Comparison of ENCODE assay signal across 13 mouse cellular contexts in genomic region chr1:123414163-123414562, GRCm38 (mm10).
A peak's percentile ranks its signal among the peaks of the same experiment; 100 is the strongest.
DNase-seq lines count a peak whose midpoint lies in the region; ATAC-seq and TF ChIP-seq lines count a peak whose summit lies in the region.
"Had no signal": no experiment of that assay in that cellular context is flagged by ENCODE, and none has a peak within 500 bp of the region (broad histone marks: within the 10 kb centered on the region; RNA-seq: fewer than 3 reads in every experiment).

No protein-coding gene starts in this region.

- no peaks in the 10 kb centered on the region for H3K36me3 ChIP-seq in forebrain, embryonic 14.5 days (ENCODE audit: control insufficient read depth, insufficient read depth, low read length)
- no peaks in the 10 kb centered on the region for H3K36me3 ChIP-seq in forebrain, embryonic 13.5 days (ENCODE audit: poor library complexity, severe bottlenecking)
- H3K36me3 ChIP-seq: intestine, embryonic 15.5 days had no signal

- no peak overlapping the region for H3K4me3 ChIP-seq in forebrain, embryonic 14.5 days (ENCODE audit: low read depth, low read length)
- H3K4me3 ChIP-seq in forebrain, embryonic 13.5 days, result no peak overlapping the region
- no peak overlapping the region for H3K4me3 ChIP-seq in layer of hippocampus, adult 2 months
- H3K4me3 ChIP-seq: intestine, embryonic 15.5 days had no signal

- no peak overlapping the region for H3K27ac ChIP-seq in forebrain, embryonic 14.5 days (ENCODE audit: low read depth, low read length)
- no peak overlapping the region for H3K27ac ChIP-seq in forebrain, embryonic 13.5 days
- H3K27ac ChIP-seq in layer of hippocampus, adult 2 months, result no peak overlapping the region
- H3K27ac ChIP-seq: intestine, embryonic 15.5 days had no signal

- 54% methylated on average over 1 of the region's 1 CpGs for WGBS in forebrain, embryonic 14.5 days
- 58% methylated on average over 1 of the region's 1 CpGs for WGBS in forebrain, embryonic 13.5 days

- no peak for ATAC-seq in forebrain, embryonic 14.5 days
- ATAC-seq in forebrain, embryonic 13.5 days, result no peak
- ATAC-seq: intestine, embryonic 15.5 days had no signal

- no peaks in the 10 kb centered on the region for H3K27me3 ChIP-seq in forebrain, embryonic 14.5 days (replicated peaks; ENCODE audit: control insufficient read depth, insufficient read depth, low read length)
- H3K27me3 ChIP-seq in forebrain, embryonic 13.5 days, result no peaks in the 10 kb centered on the region
- H3K27me3 ChIP-seq: intestine, embryonic 15.5 days had no signal

- peak; percentile 4 for DNase-seq in forebrain, embryonic 14.5 days (ENCODE audit: low spot score)
- no peak for DNase-seq in layer of hippocampus, adult 2 months (ENCODE audit: low spot score in 2 of 2)
- DNase-seq in layer of hippocampus, postnatal 14 days (ENCODE audit: low spot score in 2 of 2), result no peak
- DNase-seq in thymus, postnatal 4 days, result peak; percentile 6
- DNase-seq in thymus, postnatal 14 days, result no peak
- DNase-seq in heart, postnatal 14 days, result no peak
- DNase-seq in thymus, postnatal 10 days (ENCODE audit: low spot score in 2 of 2), result no peak
- DNase-seq: heart, adult 18-20 months; heart, postnatal 36 days; layer of hippocampus, postnatal 36 days; thymus, adult 18-20 months had no signal

- TF ChIP-seq CTCF in layer of hippocampus, adult 2 months (conservative IDR thresholded peaks at IDR 0.05), result peak; percentile 67

- no peaks in the 10 kb centered on the region for H3K9me3 ChIP-seq in forebrain, embryonic 14.5 days (replicated peaks; ENCODE audit: control insufficient read depth, low read length)
- no peaks in the 10 kb centered on the region for H3K9me3 ChIP-seq in forebrain, embryonic 13.5 days (replicated peaks)
- H3K9me3 ChIP-seq: intestine, embryonic 15.5 days had no signal

- no peak overlapping the region for H3K9ac ChIP-seq in forebrain, embryonic 14.5 days (ENCODE audit: low read length)
- no peak overlapping the region for H3K9ac ChIP-seq in forebrain, embryonic 13.5 days
- H3K9ac ChIP-seq: intestine, embryonic 15.5 days had no signal

- intact Hi-C loops in heart, postnatal 14 days (cut with DNase I), result no loop called here

- no peaks in the 10 kb centered on the region for H3K4me1 ChIP-seq in forebrain, embryonic 14.5 days (ENCODE audit: control insufficient read depth, insufficient read depth, low read length)
- H3K4me1 ChIP-seq in forebrain, embryonic 13.5 days, result no peaks in the 10 kb centered on the region
- H3K4me1 ChIP-seq: intestine, embryonic 15.5 days had no signal

- H3K4me2 ChIP-seq in forebrain, embryonic 14.5 days (ENCODE audit: low read length), result no peak overlapping the region
- no peak overlapping the region for H3K4me2 ChIP-seq in forebrain, embryonic 13.5 days
- H3K4me2 ChIP-seq: intestine, embryonic 15.5 days had no signal

Comparison
In these comparisons a context has a peak if more than half of its experiments do, and no peak if none do; other contexts are left out.
1. DNase-seq: peak in forebrain, embryonic 14.5 days (single experiment) and thymus, postnatal 4 days (single experiment); none in layer of hippocampus, adult 2 months (0 of 2), layer of hippocampus, postnatal 14 days (0 of 2), thymus, postnatal 14 days (single experiment), heart, postnatal 14 days (0 of 2) and thymus, postnatal 10 days (0 of 2).